Mouse (Mus musculus) limb, embryonic 11.5 days (tissue): ENCODE measurements at regions not wholly inside any gene's neighbourhood (a gene's known extent, or its start where the extent isn't known, plus 50 kb on each side); places are given as distances from the start of the nearest gene placed in this dataset.

Experiments used
- ATAC-seq: fragments of 200-750 bp; cut with Nextera tagmentation; 2 replicates; pipeline ENCODE4 v1.8.0; 2017; ENCODE audit warnings: low read depth; ENCODE audit not compliant: insufficient number of reproducible peaks, low FRiP score, low TSS enrichment
- DNase-seq: peaks from one replicate; pipeline ENCODE4 v3.0.0-alpha.2; 2015; ENCODE audit warnings: low spot score
- H3K27ac ChIP-seq: fragments of 300-500 bp; sonication (generic); replicated peaks from 2 replicates; pipeline ENCODE4 v1.5.1; 2014; ENCODE audit warnings: low read depth, mild to moderate bottlenecking, low read length
- H3K27me3 ChIP-seq: fragments of 300-500 bp; sonication (generic); 2 replicates; pipeline ENCODE4 v1.6.1; 2014; ENCODE audit warnings: mild to moderate bottlenecking, low read length, mixed read lengths; ENCODE audit not compliant: control insufficient read depth, insufficient read depth
- H3K36me3 ChIP-seq: fragments of 300-500 bp; sonication (generic); 2 replicates; pipeline ENCODE4 v1.6.1; 2014; ENCODE audit warnings: mild to moderate bottlenecking, low read length, moderate library complexity, mixed read lengths; ENCODE audit not compliant: control insufficient read depth, insufficient read depth
- H3K4me1 ChIP-seq: fragments of 300-500 bp; sonication (generic); 2 replicates; pipeline ENCODE4 v1.6.1; 2014; ENCODE audit warnings: low read length, mixed read lengths; ENCODE audit not compliant: control insufficient read depth, insufficient read depth
- H3K4me2 ChIP-seq: fragments of 300-500 bp; sonication (generic); 2 replicates; pipeline ENCODE4 v1.6.1; 2014; ENCODE audit warnings: low read depth, mild to moderate bottlenecking, moderate library complexity; ENCODE audit not compliant: severe bottlenecking
- H3K4me3 ChIP-seq: fragments of 300-500 bp; sonication (generic); 2 replicates; pipeline ENCODE4 v1.5.1; 2014; ENCODE audit warnings: low read depth, low read length
- H3K9ac ChIP-seq: fragments of 300-500 bp; sonication (generic); 2 replicates; pipeline ENCODE4 v1.6.1; 2014; ENCODE audit warnings: mild to moderate bottlenecking, low read length
- H3K9me3 ChIP-seq: fragments of 300-500 bp; sonication (generic); 2 replicates; pipeline ENCODE4 v1.6.1; 2016; ENCODE audit warnings: low read length; ENCODE audit not compliant: control insufficient read depth
- WGBS: fragments of 180-500 bp; shearing (Covaris S2); extraction: QIAGEN DNeasy Blood & Tissue Kit; methylation state at CpG from one replicate; pipeline ENCODE4 v1.1.7; 2014; 5-methylcytosine and 5-hydroxymethylcytosine counted together

GRCm38 (mm10) chr2:34088832-34089231 lies 201.1 kb upstream of the Mvb12b start:
- no peaks in the 10 kb centered on the region for H3K27me3 ChIP-seq
- DNase-seq (no peak), ATAC-seq (no peak)
- WGBS, result 68% methylated on average over 4 of the region's 4 CpGs
- no peaks in the 10 kb centered on the region for H3K9me3 ChIP-seq
- H3K9ac ChIP-seq, result no peak overlapping the region
- no peak overlapping the region for H3K4me2 ChIP-seq
- H3K4me1 ChIP-seq, result no peaks in the 10 kb centered on the region
- H3K4me3 ChIP-seq, result no peak overlapping the region
- H3K36me3 ChIP-seq, result no peaks in the 10 kb centered on the region
- no peak overlapping the region for H3K27ac ChIP-seq

- ATAC-seq (no peak), DNase-seq (no peak)
- 81% methylated on average over 3 of the region's 3 CpGs for WGBS
- H3K4me1 ChIP-seq, result no peaks in the 10 kb centered on the region
- no peak overlapping the region for H3K4me3 ChIP-seq
- H3K4me2 ChIP-seq, result no peak overlapping the region
- no peak overlapping the region for H3K27ac ChIP-seq
- H3K9me3 ChIP-seq, result no peaks in the 10 kb centered on the region
- H3K36me3 ChIP-seq, result no peaks in the 10 kb centered on the region
- no peaks in the 10 kb centered on the region for H3K27me3 ChIP-seq
- no peak overlapping the region for H3K9ac ChIP-seq
Observed at GRCm38 (mm10) chr2:34086130-34086529, 198.4 kb upstream of the Mvb12b start.

DNA sequence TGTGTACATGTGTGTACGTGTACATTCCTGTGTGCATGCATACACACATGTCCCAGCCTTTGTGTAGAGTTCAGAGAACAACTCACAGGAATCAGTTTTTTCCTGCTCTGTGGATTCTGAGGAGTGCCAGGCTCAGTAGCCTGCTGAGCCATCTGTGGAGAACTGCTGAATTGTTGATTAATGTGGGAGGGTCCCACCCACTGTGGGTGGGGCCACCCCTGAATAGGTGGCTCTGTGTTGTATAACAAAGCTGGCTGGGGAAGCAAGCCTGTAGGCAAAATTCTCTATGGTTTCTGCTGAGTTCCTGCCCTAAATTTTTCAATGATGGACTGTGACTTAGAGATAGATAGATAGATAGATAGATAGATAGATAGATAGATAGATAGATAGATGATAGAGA lies 196.8 kb upstream of the Mvb12b start:
- DNase-seq (no peak), ATAC-seq (no peak)
- no peak overlapping the region for H3K4me2 ChIP-seq
- no peaks in the 10 kb centered on the region for H3K9me3 ChIP-seq
- H3K27ac ChIP-seq, result no peak overlapping the region
- 83% methylated on average over 1 of the region's 1 CpGs for WGBS
- H3K4me1 ChIP-seq, result no peaks in the 10 kb centered on the region
- H3K36me3 ChIP-seq, result no peaks in the 10 kb centered on the region
- H3K4me3 ChIP-seq, result no peak overlapping the region
- H3K9ac ChIP-seq, result no peak overlapping the region
- H3K27me3 ChIP-seq, result no peaks in the 10 kb centered on the region

DNA sequence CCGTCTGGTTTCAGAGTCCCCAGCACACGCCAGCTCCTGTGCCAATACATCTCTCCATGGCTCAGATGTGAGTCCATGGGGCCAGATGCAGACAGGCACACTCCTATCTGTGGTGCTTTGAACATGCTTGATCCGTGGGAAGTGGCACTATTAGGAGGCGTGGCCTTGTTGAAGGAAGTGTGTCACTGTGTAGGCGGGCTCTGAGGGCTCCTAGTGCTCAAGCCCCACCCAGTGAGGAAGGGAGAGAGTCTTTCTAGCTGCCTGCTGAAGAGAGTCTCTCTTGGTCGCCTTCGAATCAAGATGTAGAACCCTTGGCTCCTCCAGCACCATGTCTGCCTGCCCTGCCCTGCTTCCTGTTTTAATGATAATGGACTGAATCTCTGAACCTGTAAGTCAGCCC lies 194.7 kb upstream of the Mvb12b start:
- no peak overlapping the region for H3K9ac ChIP-seq
- H3K9me3 ChIP-seq, result no peaks in the 10 kb centered on the region
- ATAC-seq (no peak), DNase-seq (no peak)
- no peak overlapping the region for H3K4me2 ChIP-seq
- WGBS, result 80% methylated on average over 7 of the region's 7 CpGs
- no peaks in the 10 kb centered on the region for H3K27me3 ChIP-seq
- no peak overlapping the region for H3K27ac ChIP-seq
- no peak overlapping the region for H3K4me3 ChIP-seq
- no peaks in the 10 kb centered on the region for H3K4me1 ChIP-seq
- no peaks in the 10 kb centered on the region for H3K36me3 ChIP-seq

GRCm38 (mm10) chr2:34080176-34080575 lies 192.4 kb upstream of the Mvb12b start:
- Histone ChIP-seq H3K4me3 (no peak overlapping the region), H3K9me3 (no peaks in the 10 kb centered on the region), H3K27ac (no peak overlapping the region), H3K4me2 (no peak overlapping the region), H3K36me3 (no peaks in the 10 kb centered on the region), H3K9ac (no peak overlapping the region), H3K4me1 (no peaks in the 10 kb centered on the region), H3K27me3 (no peaks in the 10 kb centered on the region)
- WGBS, result 69% methylated on average over 3 of the region's 3 CpGs
- no peak for DNase-seq
- ATAC-seq, result no peak

- Histone ChIP-seq H3K4me2 (no peak overlapping the region), H3K27ac (no peak overlapping the region), H3K4me1 (no peaks in the 10 kb centered on the region), H3K4me3 (no peak overlapping the region), H3K27me3 (no peaks in the 10 kb centered on the region), H3K36me3 (no peaks in the 10 kb centered on the region), H3K9ac (no peak overlapping the region), H3K9me3 (no peaks in the 10 kb centered on the region)
- ATAC-seq (no peak), DNase-seq (no peak)
- WGBS, result 75% methylated on average over 12 of the region's 12 CpGs
Observed at GRCm38 (mm10) chr2:34079282-34079681, 191.5 kb upstream of the Mvb12b start.

- H3K27me3 ChIP-seq, result no peaks in the 10 kb centered on the region
- no peaks in the 10 kb centered on the region for H3K9me3 ChIP-seq
- H3K4me1 ChIP-seq, result no peaks in the 10 kb centered on the region
- H3K9ac ChIP-seq, result no peak overlapping the region
- ATAC-seq, result no peak
- no peak overlapping the region for H3K4me3 ChIP-seq
- WGBS, result 78% methylated on average over 4 of the region's 4 CpGs
- H3K36me3 ChIP-seq, result no peaks in the 10 kb centered on the region
- no peak overlapping the region for H3K4me2 ChIP-seq
- H3K27ac ChIP-seq, result no peak overlapping the region
- DNase-seq, result no peak
Observed at GRCm38 (mm10) chr2:34078875-34079262, 191.1 kb upstream of the Mvb12b start.

DNA sequence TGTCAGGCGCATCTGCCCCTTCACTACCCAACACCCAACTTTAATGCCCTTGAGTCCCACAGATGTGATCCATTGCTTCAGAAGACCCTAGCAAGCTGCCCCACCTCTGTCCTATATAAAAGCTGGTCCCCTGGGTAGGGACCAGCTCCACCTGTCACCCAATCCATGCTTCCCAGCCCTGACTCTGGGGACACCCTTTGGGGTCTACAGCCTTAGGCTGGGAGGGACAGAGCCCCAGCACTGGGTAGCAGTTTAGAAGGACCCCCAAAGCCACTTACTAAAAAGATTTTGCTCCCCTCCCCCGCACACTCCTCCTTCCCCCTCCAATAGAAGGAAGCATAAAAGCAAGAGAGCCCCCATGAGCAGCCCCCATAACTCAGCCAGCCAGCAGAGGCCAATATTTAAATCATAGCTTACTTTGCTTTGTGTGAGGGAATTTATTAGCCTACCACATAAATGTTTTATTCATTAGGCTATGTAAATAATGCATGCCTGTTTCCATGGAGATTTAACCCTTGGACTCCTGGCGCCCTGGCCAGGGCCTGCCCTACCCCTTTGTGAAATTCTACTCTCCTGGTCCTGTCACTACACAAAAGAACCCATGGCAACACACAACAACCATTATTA lies 190.6 kb upstream of the Mvb12b start:
- ATAC-seq, result no peak

GRCm38 (mm10) chr2:34076346-34076745 lies 188.6 kb upstream of the Mvb12b start:
- H3K4me2 ChIP-seq, result no peak overlapping the region
- H3K4me1 ChIP-seq, result no peaks in the 10 kb centered on the region
- ATAC-seq, result no peak
- H3K9ac ChIP-seq, result no peak overlapping the region
- 80% methylated on average over 4 of the region's 4 CpGs for WGBS
- H3K27ac ChIP-seq, result no peak overlapping the region
- no peaks in the 10 kb centered on the region for H3K9me3 ChIP-seq
- no peak for DNase-seq
- no peaks in the 10 kb centered on the region for H3K27me3 ChIP-seq
- H3K4me3 ChIP-seq, result no peak overlapping the region
- H3K36me3 ChIP-seq, result no peaks in the 10 kb centered on the region

More for the DNA sequence above, 190.6 kb upstream of the Mvb12b start:
- Histone ChIP-seq H3K9ac (no peak overlapping the region), H3K4me1 (no peaks in the 10 kb centered on the region), H3K27me3 (no peaks in the 10 kb centered on the region), H3K4me2 (no peak overlapping the region), H3K9me3 (no peaks in the 10 kb centered on the region), H3K4me3 (no peak overlapping the region), H3K36me3 (no peaks in the 10 kb centered on the region), H3K27ac (no peak overlapping the region)
- DNase-seq, result no peak
- whole genome bisulfite sequencing, result 76% methylated on average over 3 of the region's 3 CpGs
